Mouse (Mus musculus) spleen, postnatal 10 days (tissue): ENCODE measurements around the gene Hddc3.
"Not testable (repeated sequence)": the region's sequence is repeated elsewhere in the genome, so short reads cannot be mapped to it uniquely, and the experiment has no call there.

Experiments
- DNase-seq, 2 experiments: peaks; one replicate each; pipeline ENCODE4 v3.0.0; 2021 to 2022; ENCODE audit warnings: low spot score in 2 of 2

Gene Hddc3

DNA sequence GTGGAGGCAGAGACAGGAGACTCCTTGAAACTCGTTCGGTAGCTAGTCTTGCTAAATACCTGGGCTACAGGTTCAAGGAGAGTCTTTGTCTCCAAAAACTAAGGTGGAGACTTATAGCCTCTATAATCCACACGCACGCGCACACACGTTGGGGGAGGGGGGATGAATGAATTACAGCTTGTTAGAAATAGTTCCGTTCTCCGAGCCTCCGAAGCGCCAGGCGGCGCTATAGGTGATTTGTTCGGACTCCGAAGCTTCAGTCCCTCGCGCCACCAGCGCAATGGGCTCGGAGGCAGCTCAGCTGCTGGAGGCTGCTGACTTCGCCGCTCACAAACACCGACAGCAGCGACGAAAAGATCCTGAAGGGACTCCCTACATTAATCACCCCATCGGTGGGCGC is at the start of gene Hddc3:
Gene Hddc3, plus strand, starts transcription at position 247 of the 400 bp plus-strand sequence.
- peak; percentile 90 to 98 for DNase-seq

DNA sequence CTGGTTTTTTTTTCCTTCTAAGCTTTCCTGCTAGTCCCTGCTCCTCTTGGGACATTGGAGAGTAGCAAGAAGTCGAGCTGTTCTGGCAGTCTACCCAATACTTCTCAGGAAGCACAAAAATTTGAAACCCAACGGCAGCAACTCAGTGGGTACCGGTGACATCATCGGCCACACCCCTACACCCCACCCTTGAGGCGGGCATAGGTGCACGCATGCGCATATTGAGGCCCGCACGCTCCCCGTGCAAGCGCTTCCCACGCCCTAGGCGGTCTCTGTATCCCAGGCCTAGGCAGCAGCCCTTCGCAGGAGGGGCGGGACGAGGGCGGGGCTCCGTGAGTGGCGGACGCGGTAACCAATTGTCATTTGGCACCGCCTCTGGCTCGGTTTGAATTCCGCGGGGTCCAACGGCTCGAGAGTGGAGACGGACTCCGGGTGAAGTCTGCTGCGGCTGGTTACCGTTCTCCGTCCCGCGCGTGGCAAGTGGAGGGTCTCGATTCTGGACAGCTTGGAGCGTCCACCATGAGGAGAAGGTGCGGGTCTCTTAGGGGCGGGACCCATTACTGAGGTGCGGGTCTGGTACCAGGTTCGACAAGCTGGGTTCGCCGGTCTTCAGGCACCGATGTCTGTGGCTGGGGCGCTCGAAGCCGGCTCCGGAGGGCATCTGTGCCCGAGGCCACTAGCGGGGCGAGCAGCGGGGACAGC is 48.7 kb upstream of the Hddc3 start, which contains the start of gene Prc1:
Gene Prc1, plus strand, starts transcription at position 389 of the 702 bp plus-strand sequence.
- DNase-seq: peak; percentile 98 to 100

DNA sequence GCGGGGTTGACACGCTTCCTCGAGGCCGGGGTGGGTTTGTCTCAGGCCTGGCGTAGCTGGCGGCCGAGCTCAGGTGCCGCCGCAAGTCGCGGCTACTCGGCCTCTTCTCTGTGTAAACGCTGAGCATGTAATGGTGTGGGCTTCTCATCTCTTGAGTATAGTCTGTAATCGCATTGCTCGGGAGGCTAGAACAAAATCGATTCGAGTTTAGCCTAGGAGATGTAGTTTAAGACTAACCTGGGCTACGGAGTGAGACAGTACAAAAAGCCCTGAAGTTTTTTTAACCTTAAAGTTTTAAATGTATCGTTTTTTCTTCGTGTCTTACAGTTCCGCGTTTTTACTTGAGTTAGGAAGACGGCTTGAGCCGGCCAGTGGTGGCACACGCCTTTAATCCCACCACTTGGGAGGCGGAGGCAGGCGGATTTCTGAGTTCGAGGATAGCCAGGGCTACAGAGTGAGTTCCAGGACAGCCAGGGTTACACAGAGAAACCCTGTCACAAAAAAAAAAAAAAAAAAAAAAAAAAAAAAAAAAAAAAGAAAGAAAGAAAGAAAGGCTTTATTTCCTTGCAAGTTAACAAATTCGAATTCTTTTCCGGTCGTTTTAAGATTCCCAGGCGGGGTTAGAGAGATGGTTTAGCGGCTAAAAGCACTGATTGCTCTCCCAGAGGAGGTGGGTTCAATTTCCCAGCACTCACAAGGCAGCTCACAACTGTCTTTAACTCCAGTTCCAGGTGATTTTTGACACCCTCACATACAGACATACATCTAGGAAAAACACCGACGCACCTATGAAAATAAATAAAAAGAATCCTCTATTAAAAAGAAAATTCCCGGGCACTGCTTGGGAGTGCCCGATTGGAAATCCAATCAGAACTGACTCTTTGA is 47.9 kb upstream of the Hddc3 start:
- DNase-seq: peak; percentile 40 to 48

DNA sequence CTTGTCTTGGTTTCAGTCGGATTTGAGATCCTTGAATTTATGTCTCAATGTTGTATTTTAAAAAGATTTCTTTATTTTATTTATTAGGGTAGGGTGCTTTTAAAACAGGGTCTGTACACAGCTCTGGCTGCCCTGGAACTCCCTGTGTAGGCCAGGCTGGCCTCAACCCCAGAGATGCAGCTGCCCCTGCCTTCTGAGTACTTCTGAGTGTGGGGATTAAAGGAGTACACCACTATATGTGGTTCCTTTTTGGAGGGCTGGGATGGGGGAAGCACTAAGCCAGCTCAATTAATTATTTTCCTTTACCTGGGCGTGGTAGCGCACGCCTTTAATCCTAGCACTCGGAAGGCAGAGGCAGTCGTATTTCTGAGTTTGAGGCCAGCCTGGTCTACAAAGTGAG is 46.4 kb upstream of the Hddc3 start:
- DNase-seq: no peak

DNA sequence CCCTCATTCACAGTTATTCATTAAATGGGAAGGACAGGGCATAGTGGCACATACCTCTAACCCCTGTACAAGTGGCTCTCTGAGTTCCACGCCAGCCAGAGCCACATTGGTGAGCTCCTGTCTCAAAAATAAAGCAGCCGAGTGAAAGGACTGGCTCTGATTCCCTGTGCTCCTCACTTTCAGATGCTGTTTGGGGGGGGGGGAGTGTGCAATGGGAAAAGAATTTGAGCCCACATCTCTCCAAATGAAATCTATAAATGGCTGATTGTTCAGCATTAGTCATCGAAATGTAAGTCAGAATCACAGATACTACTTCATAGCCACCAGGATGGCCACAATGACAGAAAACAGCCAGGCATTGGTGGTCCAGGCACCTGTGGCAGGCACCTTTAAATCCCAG is 45.9 kb upstream of the Hddc3 start:
- DNase-seq: no peak

DNA sequence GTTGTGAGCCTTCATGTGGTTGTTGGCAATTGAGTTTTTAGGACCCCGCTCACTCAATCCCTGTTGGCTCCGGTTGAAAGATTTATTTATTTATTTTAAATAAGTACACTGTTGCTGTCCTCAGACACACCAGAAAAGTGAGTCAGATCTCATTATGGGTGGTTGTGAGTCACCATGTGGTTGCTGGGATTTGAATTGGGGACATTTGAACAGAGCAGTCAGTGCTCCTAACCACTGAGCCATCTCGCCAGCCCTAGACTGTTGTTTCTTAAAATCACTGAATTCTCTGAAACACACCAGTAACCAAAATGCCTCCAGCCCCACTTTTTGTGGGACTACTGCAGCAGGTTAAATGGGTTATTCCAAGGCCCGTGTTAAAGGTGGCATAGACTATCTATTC is 44.1 kb upstream of the Hddc3 start:
- no peak for DNase-seq

DNA sequence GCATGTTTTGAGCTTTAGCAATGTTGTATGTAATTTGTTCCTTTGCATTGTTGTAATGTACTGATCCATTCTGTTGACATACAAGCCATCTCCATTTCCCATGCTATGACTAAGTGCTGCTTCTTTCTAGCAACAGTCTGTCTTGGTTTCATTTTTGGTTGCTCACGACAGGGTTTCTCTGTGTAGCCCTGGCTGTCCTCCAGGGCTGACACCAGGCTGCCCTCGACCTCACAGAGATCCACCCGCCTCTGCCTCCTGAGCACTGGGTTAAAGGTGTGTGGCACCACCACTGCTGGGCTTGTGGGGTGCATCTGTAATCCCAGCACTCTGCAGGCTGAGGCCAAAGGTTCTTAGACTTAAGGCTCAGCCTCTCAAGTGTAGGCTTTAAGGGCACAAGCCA is 43.3 kb upstream of the Hddc3 start:
- no peak for DNase-seq

DNA sequence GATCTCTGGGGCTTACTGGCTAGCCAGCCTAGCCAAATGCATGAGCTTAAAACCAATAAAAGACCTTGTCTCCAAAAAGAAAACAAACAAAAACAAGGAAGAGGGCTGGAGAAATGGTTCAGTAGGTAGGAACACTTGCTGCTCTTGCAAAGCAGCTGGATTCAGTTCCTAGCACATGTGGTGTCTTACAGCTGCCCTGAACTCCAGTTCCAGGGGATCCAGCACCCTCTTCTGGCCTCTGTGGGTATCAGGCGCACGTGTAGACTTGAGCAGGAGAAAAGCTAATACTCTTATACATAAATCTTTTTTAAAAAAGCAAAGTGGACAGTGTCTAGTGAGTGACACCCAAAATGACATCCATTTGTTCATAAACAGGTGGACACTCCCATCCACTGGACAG is 41.4 kb upstream of the Hddc3 start:
- peak in 1 of 2 experiments; percentile 33 for DNase-seq

DNA sequence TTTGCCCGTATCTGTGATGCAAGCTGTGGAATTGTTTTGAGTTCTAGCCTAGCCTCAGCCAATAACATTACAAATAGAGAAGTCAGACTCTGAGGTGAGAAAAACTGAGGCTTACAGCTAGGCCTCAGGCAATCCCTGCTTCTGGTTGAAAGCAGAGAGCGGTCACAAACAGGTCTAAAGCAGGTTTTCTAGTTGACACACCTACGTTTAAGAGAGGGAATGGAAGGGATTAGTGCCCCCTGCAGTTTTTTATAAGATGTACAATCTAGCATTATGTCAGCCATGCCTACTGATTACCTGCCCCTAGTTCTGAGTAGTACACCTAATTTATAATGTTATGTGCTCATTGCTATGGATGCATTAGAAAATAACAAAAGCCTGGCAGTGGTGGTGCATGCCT is 35.1 kb upstream of the Hddc3 start:
- no peak for DNase-seq

DNA sequence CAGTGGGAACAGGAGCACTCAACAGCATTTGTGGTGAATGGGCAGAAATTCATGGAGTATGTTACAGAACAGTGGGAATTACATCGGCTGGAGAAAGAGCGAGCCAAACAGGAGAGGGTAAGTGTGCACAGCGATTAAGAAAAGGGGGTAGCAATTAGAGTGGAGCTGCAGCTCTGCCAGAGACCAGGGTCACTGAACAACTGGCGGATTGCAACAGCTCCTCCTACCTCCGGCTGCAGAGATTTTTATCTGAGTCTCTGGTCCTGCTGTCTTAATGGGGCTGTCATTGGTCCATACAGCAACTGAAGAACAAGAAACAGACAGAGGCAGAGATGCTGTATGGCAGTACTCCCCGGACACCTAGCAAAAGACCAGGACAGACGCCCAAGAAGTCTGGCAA is 32.1 kb upstream of the Hddc3 start:
- DNase-seq: no peak

DNA sequence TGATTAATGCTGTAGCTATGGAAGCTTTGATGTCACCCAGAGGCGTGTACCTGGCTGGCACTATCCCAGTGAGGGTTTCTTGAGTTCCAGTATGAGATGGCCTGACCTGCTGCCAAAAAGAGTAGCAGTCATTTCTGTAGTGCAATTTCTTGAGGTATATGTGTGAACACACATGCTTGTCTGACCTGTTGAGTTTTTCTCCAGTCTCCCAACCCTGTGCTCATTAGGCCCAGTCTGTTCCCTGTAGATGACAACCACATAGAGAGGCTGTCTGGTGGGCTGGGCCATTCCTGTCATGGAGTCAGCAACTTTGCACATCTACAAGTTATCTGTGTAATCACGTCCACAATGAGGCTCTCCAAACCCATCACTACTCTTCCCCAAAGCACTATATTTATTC is 27.2 kb upstream of the Hddc3 start:
- DNase-seq: no peak

DNA sequence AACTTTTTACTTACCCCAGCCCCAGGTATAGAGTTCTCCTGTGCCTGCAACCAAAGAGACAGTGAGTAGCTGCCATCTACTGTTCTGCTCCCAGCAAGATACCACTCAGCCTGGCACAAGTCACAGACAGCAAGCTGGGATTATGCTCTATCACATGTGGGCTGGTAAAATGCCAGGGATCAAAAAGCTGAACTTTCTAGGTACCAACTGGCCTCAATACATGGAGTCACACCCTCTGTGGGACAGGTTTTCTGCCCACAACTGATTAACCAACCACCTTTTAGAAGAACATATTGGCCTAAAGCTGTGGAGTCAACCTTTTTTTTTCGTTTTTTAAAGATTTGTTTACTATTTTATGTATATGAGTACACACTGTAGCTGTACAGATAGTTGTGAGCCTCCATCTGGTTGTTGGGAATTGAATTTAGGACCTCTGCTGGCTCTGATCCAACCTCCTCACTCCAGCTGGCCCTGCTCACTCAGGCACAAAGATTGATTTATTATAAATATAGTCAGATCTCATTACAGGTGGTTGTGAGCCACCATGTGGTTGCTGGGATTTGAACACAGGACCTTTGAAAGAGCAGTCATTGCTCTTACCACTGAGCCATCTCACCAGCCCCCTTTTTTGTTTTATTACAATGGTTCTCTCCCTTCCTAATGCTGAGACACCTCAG is 25.3 kb upstream of the Hddc3 start:
- no peak for DNase-seq

DNA sequence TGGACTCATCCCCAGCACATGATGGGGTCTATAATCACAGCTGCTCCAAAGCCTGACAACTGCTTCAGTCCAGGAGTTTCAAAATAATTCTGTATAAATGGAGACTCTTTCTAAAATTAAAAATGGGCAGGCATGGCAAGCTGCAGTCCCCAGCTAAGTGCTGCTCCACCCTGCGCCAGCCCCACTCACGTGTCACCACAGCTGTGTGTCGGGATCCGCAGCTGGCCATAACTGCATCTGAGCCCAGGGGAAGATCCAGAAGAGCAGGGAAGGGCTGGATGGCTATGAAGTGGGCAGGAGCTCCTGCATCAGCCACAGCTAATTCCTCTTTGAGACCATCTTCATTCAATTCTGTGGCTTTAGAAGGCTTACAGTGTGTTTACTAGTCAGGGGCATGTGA is 24.2 kb upstream of the Hddc3 start:
- DNase-seq: no peak

DNA sequence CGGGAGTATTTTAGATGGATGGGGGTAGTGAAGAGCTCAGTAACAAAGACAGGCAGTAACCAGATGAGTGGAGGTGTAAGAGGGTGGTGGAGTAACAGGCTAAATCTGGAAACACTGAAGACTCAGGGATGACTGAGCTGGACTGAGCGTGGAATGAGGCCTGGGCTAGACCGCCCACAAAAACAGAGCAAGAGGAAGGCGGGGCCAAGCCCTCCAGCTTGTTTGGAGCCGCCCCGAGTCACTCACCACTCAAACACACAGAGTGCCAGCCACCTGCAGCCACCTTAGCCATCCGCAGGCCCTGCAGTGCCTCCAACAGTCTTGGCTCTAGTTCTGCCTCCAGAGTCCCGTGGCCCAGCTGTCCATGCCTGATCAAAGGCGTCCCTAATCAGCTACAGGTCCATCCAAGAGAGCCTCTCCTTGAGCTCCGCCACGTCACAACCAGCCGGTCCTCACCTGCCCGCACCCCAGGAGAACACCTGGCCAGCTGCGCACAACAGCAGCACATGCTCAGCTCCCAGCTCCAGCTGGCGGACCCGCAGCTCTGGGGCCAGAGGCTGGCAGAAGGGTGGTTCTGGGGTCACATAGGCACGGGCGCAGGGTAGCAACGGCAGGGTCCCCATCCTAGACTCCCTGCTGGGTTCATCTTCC is 22.9 kb upstream of the Hddc3 start:
- DNase-seq: no peak

DNA sequence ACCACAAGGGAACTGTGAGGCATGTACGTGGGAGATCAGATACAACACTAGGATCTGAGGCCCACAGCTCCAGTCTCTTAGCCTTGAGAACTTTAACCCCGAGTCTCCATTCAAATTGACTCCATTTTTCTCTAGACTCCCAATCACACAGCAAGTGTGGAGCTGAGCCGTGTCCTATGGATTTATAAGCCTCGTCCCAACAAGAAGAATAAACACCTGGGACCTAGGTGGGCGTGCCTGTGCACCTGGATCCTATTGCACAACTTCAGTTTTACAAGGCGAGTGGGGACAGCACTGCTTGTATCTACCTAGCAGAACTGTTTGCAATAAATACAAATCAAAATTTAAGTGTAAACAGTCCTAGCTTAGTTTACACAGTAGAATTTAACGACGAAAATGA is 19.6 kb upstream of the Hddc3 start:
- no peak for DNase-seq

DNA sequence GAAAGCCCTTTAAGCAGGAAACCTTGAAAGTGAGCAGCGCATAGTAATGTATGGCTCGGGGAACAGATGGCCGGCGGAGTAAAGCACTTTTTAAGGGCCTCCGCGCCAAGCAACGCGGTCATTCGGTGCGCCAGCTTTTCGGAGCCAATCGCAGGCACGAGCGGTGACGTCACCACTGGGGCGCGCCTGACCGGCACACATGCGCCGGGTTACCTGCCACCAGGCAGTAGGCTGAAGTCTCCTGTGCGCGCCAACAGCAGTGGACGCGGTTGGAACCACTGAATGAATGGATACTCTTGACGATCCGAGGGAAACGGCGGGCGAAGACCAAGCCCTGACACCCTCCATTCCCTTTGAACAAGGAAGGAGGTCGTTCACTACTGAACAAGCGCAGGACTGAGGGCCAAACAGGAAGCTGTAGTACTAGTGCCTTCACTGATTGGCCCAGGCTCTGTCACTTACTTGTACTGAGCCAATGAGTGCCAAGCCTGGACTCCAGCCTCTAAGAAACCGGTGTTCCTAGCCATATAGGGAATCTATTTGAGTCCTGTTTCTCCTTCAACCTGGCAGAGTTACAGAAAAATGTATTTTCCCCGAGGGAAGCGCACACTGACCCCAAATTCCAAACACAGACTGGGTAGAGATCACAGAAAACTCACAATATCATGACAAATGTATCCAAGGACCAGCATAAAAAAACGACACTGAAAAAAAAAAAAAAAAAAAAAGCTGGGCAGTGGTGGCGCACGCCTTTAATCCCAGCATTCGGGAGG is 18.7 kb upstream of the Hddc3 start, which contains the start of gene Rccd1:
Gene Rccd1, minus strand, starts transcription at position 412 of the 773 bp plus-strand sequence.
- DNase-seq: peak; percentile 95 to 97

DNA sequence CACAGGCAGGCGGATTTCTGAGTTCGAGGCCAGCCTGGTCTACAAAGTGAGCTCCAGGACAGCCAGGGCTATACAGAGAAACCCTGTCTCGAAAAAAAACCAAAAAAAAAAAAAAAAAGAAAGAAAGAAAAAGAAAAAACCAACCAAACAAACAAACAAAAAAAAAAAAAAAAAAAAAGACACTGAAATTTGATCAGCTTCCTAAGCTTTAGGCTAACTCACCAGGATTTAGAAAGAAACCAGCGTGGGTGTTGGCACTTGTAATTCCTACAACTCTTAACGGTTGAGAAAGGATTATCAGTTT is 18.1 kb upstream of the Hddc3 start:
- DNase-seq: not testable (repeated sequence)

DNA sequence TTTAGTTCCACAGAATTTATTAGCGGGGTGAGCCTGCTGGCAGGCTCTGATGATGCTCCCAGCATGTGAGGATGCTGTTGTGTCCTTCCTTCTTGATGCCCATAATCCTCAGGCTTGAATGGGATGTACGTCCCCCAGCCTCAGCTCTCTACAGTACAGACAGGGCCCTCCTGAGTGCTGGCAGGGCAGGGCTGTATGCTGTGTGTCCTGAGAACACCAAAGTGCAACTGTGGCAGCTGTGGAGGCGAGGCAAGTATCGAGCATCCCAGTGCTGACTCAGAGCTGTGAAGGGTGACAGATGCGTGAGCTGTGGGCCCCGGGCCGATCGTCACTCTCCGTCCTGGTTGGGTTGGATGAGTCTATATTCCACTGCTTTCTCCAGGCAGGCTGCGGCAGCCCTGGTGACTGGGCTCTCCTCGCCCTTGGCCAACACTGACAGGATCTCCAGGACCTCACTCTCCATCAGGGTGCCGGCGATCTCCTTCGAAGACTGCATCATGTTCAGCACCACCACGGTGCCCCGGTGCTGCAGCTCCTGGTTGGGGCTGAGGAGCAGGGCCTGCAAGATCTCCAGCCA is 17.5 kb upstream of the Hddc3 start:
- DNase-seq: no peak

DNA sequence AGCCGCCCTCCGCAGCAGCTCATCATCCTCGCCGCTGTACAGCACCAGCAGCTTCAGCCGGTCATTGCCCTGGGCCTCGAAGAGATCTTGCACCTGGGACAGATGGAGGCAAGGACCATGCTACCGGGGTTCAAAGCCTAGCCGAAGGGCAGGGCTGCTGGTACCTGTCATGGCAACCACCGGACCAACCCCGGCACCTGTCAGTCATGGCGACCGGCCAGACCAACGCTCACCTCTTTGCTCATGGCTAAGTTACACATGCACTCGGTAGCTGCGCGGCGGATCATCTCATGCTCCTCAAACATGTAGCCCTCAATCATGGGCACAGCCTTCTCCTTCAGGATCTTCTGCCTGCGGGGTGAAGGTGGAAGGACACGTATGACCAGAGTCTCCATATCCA is 16.8 kb upstream of the Hddc3 start:
- no peak for DNase-seq

DNA sequence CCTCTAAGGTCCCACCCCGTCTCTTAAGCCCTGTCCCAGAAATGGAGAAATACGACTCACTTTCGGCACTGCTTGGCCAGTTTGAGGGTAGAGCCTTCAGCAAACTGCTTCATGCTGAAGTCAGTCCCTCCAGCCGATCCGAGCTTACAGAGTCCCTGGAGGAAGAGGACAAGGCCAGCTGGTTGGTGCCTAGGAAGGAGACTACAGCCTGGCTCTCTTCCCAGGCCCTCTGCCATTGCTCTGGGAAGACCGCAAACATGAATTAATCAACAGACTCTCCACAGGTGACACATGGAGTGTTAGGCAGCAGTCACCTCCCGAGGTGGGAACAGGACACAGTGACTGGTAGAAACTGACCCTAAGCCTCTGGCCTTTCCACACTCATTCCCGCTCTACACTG is 12.6 kb upstream of the Hddc3 start:
- no peak for DNase-seq

DNA sequence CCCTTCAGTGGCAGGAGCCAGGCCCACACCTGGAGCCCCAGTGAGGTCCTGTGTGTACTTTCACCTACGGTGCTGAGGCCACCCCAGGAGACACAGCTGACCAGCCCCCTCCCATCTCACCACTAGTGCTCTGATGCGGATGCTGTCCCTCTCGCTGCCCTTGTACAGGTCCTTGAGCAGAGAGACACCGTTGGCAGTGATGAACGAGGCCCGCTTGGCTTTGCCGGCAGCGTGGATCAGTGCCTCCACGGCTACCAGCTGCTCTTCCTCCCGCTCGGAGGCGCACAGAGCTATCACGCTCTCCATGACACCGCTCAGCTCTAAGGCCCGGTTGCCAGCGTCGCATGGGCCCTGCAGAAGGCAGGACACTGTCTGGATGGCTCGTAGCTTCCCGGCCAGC is 11.5 kb upstream of the Hddc3 start:
- no peak for DNase-seq
